Mouse (Mus musculus): Measurements from ENCODE around the gene Tepsin. TPM values are rescaled to one million over a fixed set of nuclear protein-coding genes. Genes with fewer than 3 reads are reported as not detected.

Gene Tepsin
- polyA plus RNA-seq, 1 experiment from 2014 or later: 21.7 TPM

- 91% methylated on average over 27 of the region's 27 CpGs for WGBS
Observed at GRCm38 (mm10) chr11:120070286-120070930, 28.1 kb downstream of the Tepsin start.

GRCm38 (mm10) chr11:120069261-120069660 lies 29.3 kb downstream of the Tepsin start:
- no peak overlapping the region for H3K27ac ChIP-seq (ENCODE audit: low read length)
- H3K4me3 ChIP-seq (replicated peaks; ENCODE audit: low read length): no peak overlapping the region
- peaks cover 14% of the 10 kb centered on the region for H3K36me3 ChIP-seq (ENCODE audit: control insufficient read depth, insufficient read depth)
- H3K9me3 ChIP-seq (ENCODE audit: control insufficient read depth, low read length): no peaks in the 10 kb centered on the region
- H3K4me2 ChIP-seq (ENCODE audit: low read length): no peak overlapping the region
- whole genome bisulfite sequencing: 61% methylated on average over 11 of the region's 11 CpGs
- no peaks in the 10 kb centered on the region for H3K4me1 ChIP-seq (replicated peaks; ENCODE audit: control insufficient read depth, insufficient read depth, low read length)
- ATAC-seq: no peak
- H3K27me3 ChIP-seq (replicated peaks; ENCODE audit: control insufficient read depth, insufficient read depth, low read length): no peaks in the 10 kb centered on the region
- H3K9ac ChIP-seq (replicated peaks; ENCODE audit: low read depth, low read length): no peak overlapping the region

More at GRCm38 (mm10) chr11:120070286-120070930, 28.1 kb downstream of the Tepsin start:
- Histone ChIP-seq H3K4me1 (replicated peaks; ENCODE audit: control insufficient read depth, insufficient read depth, low read length) (no peaks in the 10 kb centered on the region), H3K36me3 (ENCODE audit: control insufficient read depth, insufficient read depth) (peaks cover 14% of the 10 kb centered on the region), H3K9me3 (ENCODE audit: control insufficient read depth, low read length) (no peaks in the 10 kb centered on the region), H3K9ac (replicated peaks; ENCODE audit: low read depth, low read length) (no peak overlapping the region), H3K27ac (ENCODE audit: low read length) (no peak overlapping the region), H3K4me2 (ENCODE audit: low read length) (no peak overlapping the region), H3K27me3 (replicated peaks; ENCODE audit: control insufficient read depth, insufficient read depth, low read length) (no peaks in the 10 kb centered on the region), H3K4me3 (replicated peaks; ENCODE audit: low read length) (no peak overlapping the region)
- ATAC-seq: no peak

GRCm38 (mm10) chr11:120067834-120068233 lies 30.7 kb downstream of the Tepsin start:
- H3K9ac ChIP-seq (replicated peaks; ENCODE audit: low read depth, low read length): no peak overlapping the region
- WGBS: 51% methylated on average over 17 of the region's 17 CpGs
- no peak for ATAC-seq
- H3K4me2 ChIP-seq (ENCODE audit: low read length): no peak overlapping the region
- H3K27ac ChIP-seq (ENCODE audit: low read length): no peak overlapping the region
- H3K27me3 ChIP-seq (replicated peaks; ENCODE audit: control insufficient read depth, insufficient read depth, low read length): no peaks in the 10 kb centered on the region
- H3K4me1 ChIP-seq (replicated peaks; ENCODE audit: control insufficient read depth, insufficient read depth, low read length): no peaks in the 10 kb centered on the region
- no peaks in the 10 kb centered on the region for H3K9me3 ChIP-seq (ENCODE audit: control insufficient read depth, low read length)
- no peak overlapping the region for H3K4me3 ChIP-seq (replicated peaks; ENCODE audit: low read length)
- H3K36me3 ChIP-seq (ENCODE audit: control insufficient read depth, insufficient read depth): peaks cover 12% of the 10 kb centered on the region

GRCm38 (mm10) chr11:120065291-120065690 lies 33.2 kb downstream of the Tepsin start:
- no peak overlapping the region for H3K4me3 ChIP-seq (replicated peaks; ENCODE audit: low read length)
- no peak overlapping the region for H3K4me2 ChIP-seq (ENCODE audit: low read length)
- H3K27me3 ChIP-seq (replicated peaks; ENCODE audit: control insufficient read depth, insufficient read depth, low read length): no peaks in the 10 kb centered on the region
- H3K9me3 ChIP-seq (ENCODE audit: control insufficient read depth, low read length): no peaks in the 10 kb centered on the region
- 23% methylated on average over 9 of the region's 10 CpGs for WGBS
- peaks cover 8% of the 10 kb centered on the region; the same call in 1 of the 2 replicates for H3K36me3 ChIP-seq (ENCODE audit: control insufficient read depth, insufficient read depth)
- H3K27ac ChIP-seq (ENCODE audit: low read length): no peak overlapping the region
- no peak for ATAC-seq
- no peaks in the 10 kb centered on the region for H3K4me1 ChIP-seq (replicated peaks; ENCODE audit: control insufficient read depth, insufficient read depth, low read length)
- no peak overlapping the region for H3K9ac ChIP-seq (replicated peaks; ENCODE audit: low read depth, low read length)

DNA sequence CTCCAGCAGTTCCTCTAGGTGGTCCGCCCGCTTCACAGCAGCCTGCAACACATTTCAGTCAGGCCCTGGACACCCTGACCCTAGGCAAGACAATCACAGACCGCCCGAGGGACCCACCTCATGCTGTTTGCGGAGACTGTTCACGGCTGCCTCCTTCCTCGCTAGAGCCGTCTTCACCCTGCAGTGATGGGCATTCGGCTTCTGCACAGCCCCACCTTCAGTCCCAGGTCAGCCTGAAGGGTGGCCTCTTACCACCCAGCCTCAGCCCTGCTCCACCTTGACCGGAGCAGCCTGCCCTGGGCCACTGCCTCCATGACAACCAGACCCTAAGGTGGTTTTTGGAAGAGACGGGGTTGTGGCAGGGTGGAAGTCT lies 33.9 kb downstream of the Tepsin start:
- Histone ChIP-seq H3K27me3 (replicated peaks; ENCODE audit: control insufficient read depth, insufficient read depth, low read length) (no peaks in the 10 kb centered on the region), H3K36me3 (ENCODE audit: control insufficient read depth, insufficient read depth) (peaks cover 7% of the 10 kb centered on the region; the same call in 1 of the 2 replicates), H3K27ac (ENCODE audit: low read length) (no peak overlapping the region), H3K4me1 (replicated peaks; ENCODE audit: control insufficient read depth, insufficient read depth, low read length) (no peaks in the 10 kb centered on the region), H3K9ac (replicated peaks; ENCODE audit: low read depth, low read length) (no peak overlapping the region), H3K4me2 (ENCODE audit: low read length) (no peak overlapping the region), H3K9me3 (ENCODE audit: control insufficient read depth, low read length) (no peaks in the 10 kb centered on the region), H3K4me3 (replicated peaks; ENCODE audit: low read length) (no peak overlapping the region)
- no peak for ATAC-seq
- WGBS: 91% methylated on average over 11 of the region's 11 CpGs

GRCm38 (mm10) chr11:120064006-120064667 lies 34.4 kb downstream of the Tepsin start:
- WGBS: 89% methylated on average over 13 of the region's 13 CpGs
- Histone ChIP-seq H3K27me3 (replicated peaks; ENCODE audit: control insufficient read depth, insufficient read depth, low read length) (no peaks in the 10 kb centered on the region), H3K9ac (replicated peaks; ENCODE audit: low read depth, low read length) (no peak overlapping the region), H3K4me1 (replicated peaks; ENCODE audit: control insufficient read depth, insufficient read depth, low read length) (no peaks in the 10 kb centered on the region), H3K4me2 (ENCODE audit: low read length) (no peak overlapping the region), H3K9me3 (ENCODE audit: control insufficient read depth, low read length) (no peaks in the 10 kb centered on the region), H3K36me3 (ENCODE audit: control insufficient read depth, insufficient read depth) (peaks cover 5% of the 10 kb centered on the region; the same call in 1 of the 2 replicates), H3K4me3 (replicated peaks; ENCODE audit: low read length) (no peak overlapping the region), H3K27ac (ENCODE audit: low read length) (no peak overlapping the region)
- no peak for ATAC-seq

DNA sequence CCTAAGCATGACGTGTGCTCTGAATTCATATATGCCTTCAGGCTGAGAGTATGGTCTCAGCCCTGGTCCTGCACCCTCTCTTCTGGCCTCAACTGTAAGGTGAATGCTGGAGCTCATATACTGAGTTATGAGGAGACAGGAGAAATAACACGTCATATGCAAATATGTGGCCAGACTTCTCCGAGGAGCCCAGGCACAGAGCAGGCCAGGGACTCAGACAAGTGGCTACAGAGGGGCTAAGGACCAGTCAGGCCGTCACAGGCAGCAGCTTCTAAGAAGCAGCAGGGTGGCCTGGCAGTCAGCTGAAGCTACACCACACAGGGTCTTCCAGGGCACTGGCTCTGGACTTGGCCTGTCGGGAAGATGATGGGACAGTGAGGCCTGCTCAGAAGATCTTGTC lies 35.2 kb downstream of the Tepsin start:
- Histone ChIP-seq H3K9me3 (ENCODE audit: control insufficient read depth, low read length) (no peaks in the 10 kb centered on the region), H3K4me2 (ENCODE audit: low read length) (no peak overlapping the region), H3K9ac (replicated peaks; ENCODE audit: low read depth, low read length) (no peak overlapping the region), H3K27ac (ENCODE audit: low read length) (no peak overlapping the region), H3K27me3 (replicated peaks; ENCODE audit: control insufficient read depth, insufficient read depth, low read length) (no peaks in the 10 kb centered on the region), H3K4me1 (replicated peaks; ENCODE audit: control insufficient read depth, insufficient read depth, low read length) (no peaks in the 10 kb centered on the region), H3K4me3 (replicated peaks; ENCODE audit: low read length) (no peak overlapping the region), H3K36me3 (ENCODE audit: control insufficient read depth, insufficient read depth) (peaks cover 4% of the 10 kb centered on the region; the same call in 1 of the 2 replicates)
- 90% methylated on average over 5 of the region's 5 CpGs for WGBS
- no peak for ATAC-seq

DNA sequence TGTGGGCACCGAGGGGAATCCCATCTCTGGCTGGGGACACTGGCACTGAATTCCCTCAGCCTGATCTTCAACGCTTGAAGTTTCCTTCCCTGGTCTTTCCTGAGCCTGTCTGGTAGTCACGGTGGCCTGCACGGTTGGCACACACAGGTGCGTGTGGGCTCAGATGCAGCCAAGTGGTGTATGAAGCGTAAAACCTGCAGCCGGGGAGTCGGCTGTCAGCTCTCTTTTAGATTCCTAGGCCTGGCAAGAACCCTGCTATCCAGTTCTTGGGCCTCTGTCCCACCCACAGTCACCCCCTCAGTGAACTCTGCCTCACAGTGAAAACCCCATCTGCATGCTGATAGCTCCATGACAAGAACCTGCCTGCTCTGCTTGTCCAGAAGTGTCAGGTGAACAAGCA lies 37.9 kb downstream of the Tepsin start:
- H3K27ac ChIP-seq (ENCODE audit: low read length): no peak overlapping the region
- no peak for ATAC-seq

DNA sequence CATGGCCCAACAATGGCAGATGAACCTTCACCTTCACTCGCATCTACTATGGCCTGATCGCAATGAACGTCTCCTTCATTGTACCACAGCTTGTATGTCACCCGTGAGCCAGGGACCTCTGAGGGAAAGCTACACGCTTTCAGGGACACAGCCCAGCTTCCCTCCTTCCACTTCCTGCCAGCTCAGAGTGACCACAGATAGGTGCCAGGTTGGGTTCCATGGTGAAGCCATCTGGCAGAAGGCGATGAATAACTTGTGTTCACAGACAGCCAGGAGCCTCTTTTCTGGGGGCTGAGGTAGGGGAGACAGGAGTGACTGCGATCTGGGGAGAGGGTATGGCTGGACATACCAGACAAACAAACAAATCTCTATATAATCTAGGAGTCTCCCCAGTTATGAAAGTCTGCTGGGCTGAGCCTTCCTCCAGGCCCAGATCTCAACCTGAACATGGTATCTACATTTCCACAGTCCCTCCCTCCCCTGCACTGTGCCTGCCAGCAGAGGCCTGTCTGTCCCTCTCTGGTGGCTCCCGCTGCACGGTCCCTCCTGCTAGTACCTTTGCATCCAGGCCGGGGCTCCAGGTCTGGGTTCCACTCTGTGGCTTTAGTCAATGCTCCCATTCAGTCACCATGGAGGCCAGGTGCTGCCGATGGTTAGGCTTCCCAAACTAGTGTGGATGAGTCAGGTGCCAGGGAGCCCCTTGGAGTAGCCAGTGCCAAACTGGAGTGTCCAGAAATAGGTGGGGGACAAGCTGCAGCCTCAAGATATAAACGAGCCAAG lies 42.4 kb downstream of the Tepsin start:
- Histone ChIP-seq H3K4me3 (replicated peaks; ENCODE audit: low read length) (no peak overlapping the region), H3K4me2 (ENCODE audit: low read length) (no peak overlapping the region), H3K27ac (ENCODE audit: low read length) (no peak overlapping the region), H3K9me3 (ENCODE audit: control insufficient read depth, low read length) (no peaks in the 10 kb centered on the region), H3K36me3 (ENCODE audit: control insufficient read depth, insufficient read depth) (no peaks in the 10 kb centered on the region), H3K27me3 (replicated peaks; ENCODE audit: control insufficient read depth, insufficient read depth, low read length) (no peaks in the 10 kb centered on the region), H3K9ac (replicated peaks; ENCODE audit: low read depth, low read length) (no peak overlapping the region), H3K4me1 (replicated peaks; ENCODE audit: control insufficient read depth, insufficient read depth, low read length) (peaks cover 5% of the 10 kb centered on the region; the same call in 1 of the 2 replicates)
- ATAC-seq: no peak
- 82% methylated on average over 12 of the region's 12 CpGs for WGBS

More for the DNA sequence above, 37.9 kb downstream of the Tepsin start:
- H3K4me1 ChIP-seq (replicated peaks; ENCODE audit: control insufficient read depth, insufficient read depth, low read length): no peaks in the 10 kb centered on the region
- no peak overlapping the region for H3K4me2 ChIP-seq (ENCODE audit: low read length)
- 84% methylated on average over 8 of the region's 8 CpGs for WGBS
- H3K4me3 ChIP-seq (replicated peaks; ENCODE audit: low read length): no peak overlapping the region
- H3K36me3 ChIP-seq (ENCODE audit: control insufficient read depth, insufficient read depth): no peaks in the 10 kb centered on the region
- H3K27me3 ChIP-seq (replicated peaks; ENCODE audit: control insufficient read depth, insufficient read depth, low read length): no peaks in the 10 kb centered on the region
- H3K9me3 ChIP-seq (ENCODE audit: control insufficient read depth, low read length): no peaks in the 10 kb centered on the region
- no peak overlapping the region for H3K9ac ChIP-seq (replicated peaks; ENCODE audit: low read depth, low read length)

Measured in forebrain, embryonic 16.5 days (tissue).